Mouse (Mus musculus): ENCODE measurements around the gene Gm9913.
A peak's percentile ranks its signal among the peaks of the same experiment; 100 is the strongest.

The Gm9913 gene

DNA sequence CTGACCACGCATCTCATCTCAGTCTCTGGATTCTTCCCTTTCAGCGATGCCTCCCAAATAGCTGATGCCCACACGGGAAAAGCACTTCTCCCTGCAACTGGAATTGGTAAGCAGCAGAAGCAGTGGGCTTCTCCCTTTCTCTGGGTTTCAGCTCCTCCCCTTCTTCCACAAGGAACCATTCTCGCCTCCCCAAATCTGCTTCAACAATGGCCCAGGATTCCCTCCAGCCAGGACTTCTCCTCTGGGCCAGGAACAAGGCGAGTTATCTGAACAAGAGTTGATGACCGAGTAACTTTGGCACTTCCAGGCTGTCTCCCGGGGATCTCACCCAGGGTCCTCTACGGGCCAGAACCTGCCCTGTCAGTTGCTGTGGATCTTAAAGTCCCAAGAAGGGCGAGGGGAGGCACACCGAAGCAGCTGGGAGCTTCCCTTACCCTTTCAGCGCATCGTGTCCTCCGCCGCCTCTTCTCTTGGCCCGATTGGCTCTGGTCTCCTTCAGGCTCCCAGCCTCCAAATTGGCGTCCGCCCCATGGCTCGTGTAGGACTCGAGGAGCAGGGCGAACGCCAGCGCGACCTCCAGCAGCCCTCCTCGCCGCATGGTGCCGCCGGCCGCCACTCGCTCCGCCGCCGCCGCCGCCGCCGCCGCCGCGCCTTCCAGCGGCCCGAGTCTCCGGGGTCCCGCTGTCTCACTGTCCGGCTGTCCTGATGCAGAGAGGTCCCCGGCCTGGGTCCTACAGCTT, at the start of gene Gm9913:
Gene Gm9913, plus strand, starts transcription at position 84 of the 740 bp plus-strand sequence.
- DNase-seq (ENCODE audit: low spot score in 2 of 2), result peak in 1 of 2 experiments; percentile 59

DNA sequence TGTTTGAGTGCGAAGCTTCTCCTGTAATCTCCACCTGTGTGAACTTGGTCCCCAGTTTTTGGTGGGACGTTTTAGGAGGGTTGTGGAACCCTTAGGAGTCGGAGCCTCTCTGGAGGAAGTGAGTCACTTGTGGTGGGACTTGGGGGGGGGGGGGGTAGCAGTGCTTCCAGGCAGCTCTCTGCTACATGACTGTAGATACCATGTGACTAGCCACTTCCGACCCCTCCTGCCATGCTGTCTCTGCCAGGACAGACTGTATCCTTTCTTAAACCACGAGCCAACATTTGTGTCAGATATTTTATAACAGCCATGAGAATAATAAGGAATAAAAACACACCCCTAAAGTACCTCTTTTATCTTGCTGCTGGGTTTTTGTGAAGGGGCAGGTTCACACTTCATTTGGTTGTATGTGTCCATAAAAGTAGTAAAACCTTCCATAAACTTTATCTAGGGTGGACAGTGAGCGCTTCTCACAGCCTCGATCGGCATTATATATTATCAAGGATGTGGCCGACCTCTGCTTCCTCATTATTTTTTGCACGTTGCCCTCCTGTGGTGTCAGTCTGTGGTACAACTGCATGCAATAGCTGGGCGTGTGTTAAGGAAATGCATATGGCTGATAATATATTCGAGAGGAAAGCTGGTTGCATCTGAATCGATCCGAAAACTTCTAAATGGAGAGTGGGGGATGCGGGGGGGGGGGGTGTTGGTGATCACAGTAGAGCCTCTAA, 48.7 kb upstream of the Gm9913 start:
- no peak for DNase-seq (ENCODE audit: low spot score in 2 of 2)

DNA sequence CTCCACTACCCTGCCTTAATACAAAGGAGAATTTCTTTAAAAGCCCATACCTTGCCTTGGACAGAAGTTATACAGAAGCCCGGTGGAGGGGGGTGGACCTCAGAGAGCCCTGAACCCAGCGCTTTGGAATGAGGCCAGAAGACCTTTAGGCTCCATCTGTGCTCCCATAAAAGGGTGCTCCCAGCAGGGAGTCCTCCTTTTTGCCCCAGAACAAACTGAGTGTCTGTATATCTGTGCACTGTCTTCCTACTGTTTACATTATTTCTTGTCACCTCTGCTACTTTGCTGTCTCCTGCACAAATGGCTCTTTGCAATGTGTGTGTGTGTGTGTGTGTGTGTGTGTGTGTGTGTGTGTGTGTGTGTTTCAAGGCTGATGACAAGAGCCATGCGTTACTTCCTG, 45.8 kb upstream of the Gm9913 start:
- no peak for DNase-seq (ENCODE audit: low spot score in 2 of 2)

DNA sequence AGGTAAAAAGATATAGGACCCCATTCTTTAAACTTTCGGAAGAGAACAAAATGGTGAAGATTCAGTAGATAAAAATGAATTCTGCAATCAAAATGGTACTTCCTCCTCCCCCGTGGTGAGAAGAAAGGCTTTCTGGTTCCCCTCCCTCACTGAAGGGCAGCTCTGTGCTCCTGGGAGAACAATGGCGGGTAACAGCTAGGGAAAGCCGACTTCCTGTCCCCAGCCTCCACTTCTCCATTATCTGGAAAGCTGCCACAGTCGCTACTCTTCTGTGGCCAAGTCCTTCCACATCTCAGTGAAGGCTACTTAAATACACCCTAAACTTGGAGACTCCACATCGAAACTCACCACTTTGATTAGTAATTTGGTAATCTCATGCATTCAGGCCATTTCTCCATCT, 40.9 kb upstream of the Gm9913 start:
- DNase-seq (ENCODE audit: low spot score in 2 of 2), result no peak

DNA sequence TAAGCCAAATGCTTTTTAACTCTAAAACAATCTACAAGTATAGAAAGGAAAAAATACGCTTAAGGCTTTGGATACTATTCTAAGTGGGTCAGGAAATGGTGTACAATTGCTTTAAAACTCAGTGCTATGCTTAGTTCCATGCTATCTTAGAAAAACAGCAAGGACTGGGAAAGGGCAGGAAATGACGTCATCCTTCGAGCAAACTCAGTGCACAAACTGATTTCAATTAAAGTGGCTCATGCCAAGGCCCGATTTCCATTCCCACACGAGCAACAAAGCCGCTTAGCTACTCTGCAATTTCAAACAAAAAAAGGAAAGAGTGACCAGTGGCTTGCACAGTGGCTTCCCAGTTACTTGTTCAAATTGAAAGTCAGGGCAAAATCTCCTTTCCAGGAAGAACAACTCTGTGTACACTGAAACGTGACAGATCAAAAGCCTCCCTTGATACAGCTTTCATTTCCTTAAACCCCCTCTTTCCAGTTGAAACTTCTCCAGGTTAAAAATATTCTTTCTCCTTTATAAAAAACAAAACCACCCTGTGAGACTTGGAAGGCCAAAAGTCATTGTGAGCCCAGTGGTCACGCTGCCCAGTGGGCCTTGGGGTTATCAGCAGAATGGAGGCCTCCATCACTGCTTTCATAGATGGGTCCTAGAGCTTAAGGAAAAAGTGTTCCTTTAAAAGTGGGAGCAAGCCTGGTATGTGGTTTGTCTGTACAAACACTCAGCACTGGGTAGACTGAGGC, 34.2 kb upstream of the Gm9913 start:
- DNase-seq (ENCODE audit: low spot score in 2 of 2), result no peak

DNA sequence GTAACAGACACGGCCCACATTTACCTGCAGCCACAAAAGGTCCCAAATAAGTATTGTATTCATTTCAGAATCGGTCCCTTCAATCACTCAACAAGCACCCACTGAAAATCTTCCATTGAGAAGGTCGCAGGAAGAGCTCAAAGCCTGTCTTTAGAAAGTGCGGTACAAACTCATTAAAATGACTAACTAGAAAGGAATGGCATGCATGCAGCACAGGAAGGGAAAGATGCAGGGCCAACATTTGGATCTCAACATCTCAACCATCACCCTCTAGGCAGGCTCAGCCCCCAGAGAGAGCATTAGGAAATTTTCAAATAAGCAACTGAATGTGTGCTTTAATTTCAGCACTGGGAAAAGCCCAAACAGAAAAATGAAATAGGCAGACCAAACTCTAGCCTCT, 33.2 kb upstream of the Gm9913 start:
- DNase-seq (ENCODE audit: low spot score in 2 of 2), result no peak

DNA sequence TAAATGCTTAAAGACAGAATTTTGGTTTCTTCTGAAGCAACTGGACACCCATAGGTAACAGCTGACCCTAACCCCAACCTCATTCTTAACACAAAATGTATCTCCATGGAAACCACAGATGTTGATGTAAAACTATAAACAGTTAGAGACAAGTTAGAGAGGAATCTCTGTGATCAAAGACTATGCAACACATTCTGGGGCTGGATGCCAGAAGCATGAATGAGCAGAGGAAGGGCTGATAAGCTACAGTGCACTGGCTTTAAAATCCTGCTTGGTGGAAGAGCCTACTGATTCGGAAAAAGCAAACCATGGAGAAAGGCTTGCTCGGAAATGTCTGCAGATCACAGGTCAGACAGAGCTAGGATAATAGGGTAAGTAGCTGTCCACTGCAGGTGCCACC, 31.7 kb upstream of the Gm9913 start:
- DNase-seq (ENCODE audit: low spot score in 2 of 2), result no peak

DNA sequence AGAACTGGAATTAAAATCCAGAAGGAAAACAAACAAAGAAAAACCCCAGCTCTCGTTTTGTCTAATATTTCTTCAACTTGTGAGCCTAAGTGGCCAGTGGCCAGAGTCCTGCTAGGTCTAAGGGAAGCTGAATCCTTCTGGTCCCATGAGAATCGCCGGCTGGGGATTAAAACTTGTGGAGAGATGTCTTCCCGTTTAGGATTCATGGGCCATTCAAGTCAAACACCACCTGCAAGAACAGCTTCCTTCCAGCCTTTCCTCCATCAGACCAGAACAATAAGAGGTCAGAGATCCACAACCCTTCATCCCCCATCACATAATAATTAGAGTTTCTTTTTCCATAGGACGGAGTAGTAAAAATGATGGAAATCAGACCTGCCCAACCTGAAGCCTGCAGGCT, 30.2 kb upstream of the Gm9913 start:
- DNase-seq (ENCODE audit: low spot score in 2 of 2), result no peak

DNA sequence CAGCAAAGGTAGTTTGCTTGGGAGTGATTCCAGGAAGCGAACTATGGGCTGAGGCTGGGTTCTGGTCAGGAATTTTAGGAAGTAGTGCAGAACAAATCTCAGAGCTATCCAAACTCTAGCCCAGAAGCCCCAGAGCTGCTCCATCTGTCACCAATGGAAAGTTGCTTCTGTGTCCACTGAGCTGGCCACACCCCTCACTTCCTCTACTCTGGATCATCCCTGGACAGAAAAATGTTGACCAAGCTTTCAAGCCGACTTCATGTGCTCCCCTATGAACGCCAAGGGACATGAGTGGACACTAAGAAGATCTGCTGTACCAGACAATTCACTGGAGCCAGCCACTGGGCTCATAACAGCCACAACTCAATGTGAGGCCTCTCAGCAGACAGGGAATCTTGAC, 28.7 kb upstream of the Gm9913 start:
- no peak for DNase-seq (ENCODE audit: low spot score in 2 of 2)

DNA sequence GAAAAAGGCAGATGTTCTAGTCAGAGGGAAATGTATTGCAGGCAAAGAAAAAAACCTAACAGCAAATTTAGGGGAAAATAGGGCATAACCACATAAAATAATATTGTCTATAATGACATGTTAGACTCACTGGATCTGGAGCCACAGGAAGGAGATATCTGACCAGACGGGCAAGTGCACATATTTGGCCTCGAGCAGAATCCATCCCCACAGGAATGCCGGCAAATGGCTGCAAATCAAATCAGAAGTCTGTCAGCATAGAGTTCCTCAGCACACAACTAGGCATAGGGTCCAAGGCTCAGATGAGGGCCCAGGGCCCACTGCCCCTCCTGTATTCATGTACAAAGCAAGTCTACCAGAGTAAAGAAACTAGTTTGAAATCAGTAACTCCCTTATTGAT, 27.5 kb upstream of the Gm9913 start:
- no peak for DNase-seq (ENCODE audit: low spot score in 2 of 2)

DNA sequence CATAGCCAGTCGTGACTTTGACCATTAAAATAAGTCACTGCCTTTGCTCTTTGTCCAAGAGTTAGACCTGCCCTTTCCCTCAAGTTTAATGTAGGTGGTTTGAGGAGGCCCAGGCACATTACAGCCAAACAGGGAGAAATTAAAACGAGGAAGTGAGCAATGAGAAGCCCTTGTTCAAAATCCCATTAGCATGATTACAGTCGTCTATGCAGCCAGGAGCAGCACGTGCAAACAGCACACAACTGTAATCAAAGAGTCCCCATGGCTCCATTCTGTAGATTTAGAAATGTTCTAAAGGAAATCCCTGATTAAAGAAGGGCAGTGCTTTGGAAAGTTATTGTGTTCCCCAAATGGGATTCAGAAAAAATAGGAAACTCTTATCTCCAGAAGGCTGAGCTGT, 26.2 kb upstream of the Gm9913 start:
- no peak for DNase-seq (ENCODE audit: low spot score in 2 of 2)

DNA sequence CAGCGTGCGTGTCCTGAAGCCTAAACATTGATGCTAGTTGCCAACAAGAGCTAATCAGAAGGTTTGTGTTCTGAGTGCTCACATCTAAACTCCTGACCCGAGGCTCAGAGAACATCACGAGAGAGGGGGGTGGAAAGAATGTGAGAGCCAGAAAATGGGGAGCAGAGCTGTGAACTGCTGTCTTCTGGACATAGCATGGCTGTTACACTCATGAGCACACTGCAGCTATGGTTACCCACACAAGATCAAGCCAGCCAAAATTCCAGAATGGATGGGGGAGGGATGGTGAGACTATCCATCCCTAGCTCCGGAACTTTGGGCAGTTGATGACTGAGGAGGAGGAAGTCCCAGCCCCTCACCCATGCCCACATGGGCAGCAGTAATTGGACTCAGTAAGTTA, 24.8 kb upstream of the Gm9913 start:
- no peak for DNase-seq (ENCODE audit: low spot score in 2 of 2)

DNA sequence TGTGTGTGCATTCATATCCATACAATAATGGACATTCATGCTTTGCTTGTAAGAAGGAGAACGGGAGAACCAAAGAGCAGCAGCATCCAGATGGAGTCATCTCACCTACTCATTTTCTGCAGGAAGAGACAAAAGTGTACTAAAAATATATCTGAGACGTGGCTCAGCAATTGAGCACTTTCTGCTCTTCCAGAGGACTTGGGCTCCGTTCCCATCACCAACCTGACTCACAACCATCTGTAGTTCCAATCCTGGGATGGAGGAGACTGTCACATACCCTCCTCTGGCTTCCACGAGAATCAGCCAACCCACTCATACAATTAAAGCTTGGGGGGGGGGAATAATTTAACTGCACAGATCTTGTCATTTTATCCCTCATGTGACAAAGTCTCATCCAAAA, 23.8 kb upstream of the Gm9913 start:
- DNase-seq (ENCODE audit: low spot score in 2 of 2), result no peak

DNA sequence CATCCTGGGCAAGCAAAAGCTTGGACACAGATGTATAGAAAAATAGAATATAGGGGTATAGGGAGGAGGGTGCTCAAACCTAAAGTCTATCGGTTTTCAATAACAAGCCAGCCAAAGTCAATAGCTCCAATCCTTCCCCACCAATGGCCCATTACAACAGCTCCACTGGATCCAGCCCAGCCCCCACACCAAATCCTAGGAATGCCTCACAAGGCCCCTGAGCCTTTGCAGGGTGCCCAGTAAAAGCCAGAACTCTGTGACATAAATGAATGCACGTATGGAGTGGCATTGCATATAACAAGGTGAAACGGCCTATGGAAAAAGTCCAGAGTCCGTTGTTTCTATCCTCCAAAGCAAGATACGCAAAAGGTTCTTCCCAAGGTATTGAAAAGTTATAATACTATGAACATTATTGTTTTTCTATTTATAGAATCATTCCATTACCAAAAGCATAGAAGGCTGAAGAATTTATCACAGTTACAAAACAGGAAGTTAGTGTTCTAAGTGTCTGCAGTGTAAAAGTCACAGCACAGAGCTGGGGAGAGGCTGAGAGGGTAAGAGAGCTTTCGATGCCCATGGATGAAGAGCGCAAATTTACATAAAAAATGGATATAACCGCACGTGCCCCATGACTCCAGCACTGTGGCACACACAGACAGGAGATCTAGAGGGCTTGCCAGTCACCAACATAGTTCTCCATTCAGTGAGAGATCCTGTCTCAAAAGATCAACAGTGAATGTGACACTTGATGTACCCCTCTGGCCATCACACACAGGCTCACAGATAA, 23.2 kb upstream of the Gm9913 start:
- no peak for DNase-seq (ENCODE audit: low spot score in 2 of 2)

DNA sequence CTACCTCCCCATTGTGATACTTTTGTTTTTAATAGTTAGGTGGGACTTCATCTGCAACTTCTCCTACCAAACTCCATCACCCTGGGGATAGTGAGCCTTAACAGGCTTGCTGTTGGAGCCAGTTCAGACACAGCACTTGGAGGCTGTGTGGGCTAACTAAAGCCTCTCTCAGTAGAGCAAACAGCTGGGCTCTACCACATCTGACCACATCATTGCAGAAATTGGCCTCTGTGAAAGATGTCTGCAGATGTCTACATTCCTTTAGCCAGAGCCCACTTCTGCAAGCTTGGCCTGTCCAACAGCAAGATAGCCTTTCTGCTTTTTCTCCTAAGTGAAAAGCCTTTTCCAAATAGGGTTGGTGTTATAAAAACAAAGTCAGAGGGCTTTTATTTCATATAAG, 20.7 kb upstream of the Gm9913 start:
- DNase-seq (ENCODE audit: low spot score in 2 of 2), result no peak

DNA sequence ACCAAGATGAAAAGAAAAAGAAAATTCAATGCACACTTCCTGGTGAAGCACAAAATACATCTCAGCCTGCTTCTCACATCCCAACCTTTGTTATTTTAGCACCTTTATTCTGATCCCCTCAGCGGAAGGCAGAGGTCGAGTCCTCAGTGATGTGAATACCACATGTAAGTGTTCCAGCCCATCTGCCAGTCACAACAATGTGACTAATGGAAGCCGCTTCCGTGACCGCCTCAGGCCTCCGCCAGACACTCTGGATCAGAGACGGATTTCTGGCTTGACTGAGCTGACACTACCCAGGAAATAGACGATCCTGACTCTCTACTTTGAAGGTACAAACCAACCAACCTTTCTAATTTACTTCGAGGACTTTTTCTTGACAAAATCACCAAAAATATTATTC, 20.0 kb upstream of the Gm9913 start:
- DNase-seq (ENCODE audit: low spot score in 2 of 2), result no peak

DNA sequence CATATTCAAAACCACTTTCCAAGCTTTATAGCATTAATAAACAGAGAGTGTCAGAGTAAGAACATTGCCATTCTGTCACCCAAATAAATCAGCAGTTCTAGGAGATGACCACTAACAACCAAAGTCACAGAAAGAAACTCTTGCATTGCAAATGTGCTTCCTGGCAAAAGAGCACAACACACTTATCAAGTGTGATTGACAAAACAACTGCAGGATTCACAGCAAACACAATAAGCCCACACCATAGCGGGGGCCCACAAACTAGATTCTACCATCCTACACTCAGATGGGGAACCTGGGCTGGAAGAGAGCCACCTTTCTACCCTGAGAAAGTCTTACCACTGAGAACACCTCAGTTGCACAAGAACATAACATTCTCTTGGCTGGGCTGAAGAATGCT, 14.9 kb upstream of the Gm9913 start:
- no peak for DNase-seq (ENCODE audit: low spot score in 2 of 2)

DNA sequence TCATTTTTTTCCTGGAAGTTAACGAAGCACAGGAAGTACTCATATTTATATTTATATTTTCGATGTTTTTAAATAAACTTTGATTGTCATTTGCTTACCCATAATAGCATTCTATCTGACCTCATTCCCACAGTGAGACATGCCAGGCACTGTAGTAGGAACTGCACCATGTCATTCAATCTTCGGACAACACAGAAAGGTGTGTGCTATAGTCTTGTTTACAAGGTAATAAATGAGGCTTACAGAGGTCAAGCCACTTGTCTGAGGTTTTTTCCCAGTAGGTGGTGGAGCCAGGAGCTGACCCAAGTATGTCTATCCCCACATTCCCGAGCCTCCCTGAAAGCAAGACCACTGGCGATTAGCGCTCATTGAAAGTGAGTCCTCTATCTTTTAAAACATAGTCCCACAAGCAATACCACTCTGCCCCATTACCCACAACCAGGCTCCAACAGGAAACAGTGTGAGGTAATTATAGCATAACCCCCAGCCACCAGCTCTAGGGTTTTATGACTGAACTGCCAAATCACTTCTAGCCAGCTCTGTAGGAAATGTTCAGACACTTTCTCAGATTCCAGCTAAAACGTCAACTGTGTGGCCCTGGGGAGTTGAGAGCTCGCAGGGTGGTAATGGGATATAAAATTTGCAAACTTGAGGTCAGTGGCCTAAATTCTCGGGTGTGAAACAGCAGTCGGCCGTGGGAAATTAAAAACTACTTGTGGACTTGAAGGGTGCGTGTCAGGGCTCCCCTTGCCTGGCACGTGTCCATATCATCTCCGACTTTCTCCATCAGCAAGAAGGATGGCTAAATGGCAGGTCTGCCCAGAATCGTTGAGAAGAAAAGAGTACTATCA, 12.6 kb upstream of the Gm9913 start:
- no peak for DNase-seq (ENCODE audit: low spot score in 2 of 2)

DNA sequence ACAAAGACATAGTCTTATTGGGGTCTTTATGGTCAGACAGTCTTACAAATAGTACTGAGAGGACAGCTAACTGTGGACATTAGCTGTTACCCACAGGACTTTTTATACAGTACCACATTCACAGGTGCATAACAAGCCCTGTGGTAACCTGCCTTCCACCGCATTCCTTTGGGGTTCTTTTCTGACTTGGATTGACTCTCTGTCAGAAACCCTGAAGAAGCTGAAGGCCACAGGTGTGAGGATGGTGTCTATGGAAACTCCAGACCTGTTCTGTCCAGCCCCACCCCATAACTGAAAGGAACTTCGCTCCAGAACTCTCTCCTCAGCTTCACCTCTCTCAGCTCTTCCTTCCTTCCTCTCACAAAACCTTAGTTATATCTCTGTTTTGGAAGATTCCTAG, 10.6 kb upstream of the Gm9913 start:
- no peak for DNase-seq (ENCODE audit: low spot score in 2 of 2)

DNA sequence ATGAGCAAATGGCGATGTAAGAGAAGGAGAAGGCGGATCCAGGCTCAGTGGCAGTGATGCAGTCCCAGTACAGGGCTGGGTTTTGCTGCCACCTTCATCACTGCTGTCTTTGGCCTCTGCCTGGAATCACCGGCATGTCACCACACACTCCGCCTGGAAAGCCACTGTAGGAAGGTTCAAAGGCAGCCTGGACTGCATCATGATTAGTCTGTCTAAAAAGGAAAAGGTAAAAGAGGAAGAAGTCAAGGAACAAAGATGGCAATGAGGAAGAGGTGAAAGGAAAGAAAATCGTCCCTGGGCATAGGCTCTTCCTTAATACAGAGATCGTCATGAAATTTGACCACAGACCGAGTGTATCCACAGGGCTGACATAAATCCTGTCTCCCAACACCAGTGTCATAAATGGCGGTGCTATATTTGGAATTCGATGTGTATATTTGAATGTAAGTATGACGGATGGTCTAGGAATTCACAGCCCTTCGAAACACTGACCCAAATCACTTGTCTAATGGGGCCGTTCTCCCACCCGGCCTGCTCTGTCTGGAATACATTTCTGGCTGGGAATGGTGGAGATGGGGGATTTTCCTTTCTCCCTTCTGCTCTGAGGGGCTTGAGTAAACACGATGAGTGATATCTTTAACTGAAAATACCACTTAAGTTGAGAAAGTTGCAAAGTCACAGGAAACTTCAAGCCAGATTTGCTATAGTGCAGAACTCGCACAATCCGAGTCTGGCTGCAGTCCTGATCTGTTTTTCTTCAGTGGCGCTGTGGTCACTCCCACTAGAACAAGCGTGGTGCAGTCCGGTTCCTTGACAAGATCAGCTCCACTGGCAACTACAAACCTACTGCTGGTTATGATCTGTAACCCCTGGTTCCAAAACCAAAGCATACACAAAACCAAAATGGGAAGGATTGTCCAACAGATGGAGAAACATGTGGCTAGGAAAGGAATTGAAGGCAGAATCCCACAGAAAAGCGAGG, 9.8 kb upstream of the Gm9913 start:
- no peak for DNase-seq (ENCODE audit: low spot score in 2 of 2)

Measured in urinary bladder, postnatal 4 days (tissue).